In genomic region chr17:56257181-56257894, GRCm38 (mm10) we compare ENCODE assay signal across 9 mouse cellular contexts. TPM values are rescaled to one million over a fixed set of nuclear protein-coding genes. Genes with fewer than 3 reads are reported as not detected.
DNase-seq lines count a peak whose midpoint lies in the region; ATAC-seq and TF ChIP-seq lines count a peak whose summit lies in the region.
"Had no signal": no experiment of that assay in that cellular context is flagged by ENCODE, and none has a peak within 500 bp of the region (broad histone marks: within the 10 kb centered on the region; RNA-seq: fewer than 3 reads in every experiment).

No protein-coding gene starts in this region.

- peaks cover 4% of the 10 kb centered on the region; the same call in 1 of the 2 replicates for H3K4me1 ChIP-seq in embryonic facial prominence, embryonic 14.5 days (ENCODE audit: control insufficient read depth, insufficient read depth, low read length)
- no peaks in the 10 kb centered on the region for H3K4me1 ChIP-seq in intestine, postnatal 0 days (replicated peaks; ENCODE audit: control insufficient read depth, insufficient read depth, low read length)
- peaks cover 48% of the 10 kb centered on the region for H3K4me1 ChIP-seq in midbrain, embryonic 10.5 days

- H3K9me3 ChIP-seq in embryonic facial prominence, embryonic 14.5 days (ENCODE audit: control insufficient read depth, low read length) = no peaks in the 10 kb centered on the region
- H3K9me3 ChIP-seq in intestine, postnatal 0 days (ENCODE audit: control insufficient read depth) = no peaks in the 10 kb centered on the region
- H3K9me3 ChIP-seq in midbrain, embryonic 10.5 days (replicated peaks) = no peaks in the 10 kb centered on the region

- TF ChIP-seq CTCF in intestine, postnatal 0 days (IDR thresholded peaks at IDR 0.05; ENCODE audit: low read depth) = no peak

- peak overlapping the region; percentile 89 for H3K4me2 ChIP-seq in embryonic facial prominence, embryonic 14.5 days (ENCODE audit: low read depth, low read length)
- H3K4me2 ChIP-seq in intestine, postnatal 0 days (replicated peaks; ENCODE audit: low read depth) = peak overlapping the region; percentile 87

- H3K9ac ChIP-seq in embryonic facial prominence, embryonic 14.5 days (ENCODE audit: low read depth, low read length) = peak overlapping the region; percentile 70
- H3K9ac ChIP-seq in intestine, postnatal 0 days (ENCODE audit: low read depth, low read length) = peak overlapping the region; percentile 59

- DNase-seq in gastrocnemius, postnatal 14 days = peak; percentile 26
- no peak for DNase-seq in gastrocnemius, postnatal 36 days
- DNase-seq in CD4-positive helper T cell, adult 2 months (ENCODE audit: low read depth, low spot score) = peak; percentile 35
- no peak for DNase-seq in embryonic facial prominence, embryonic 14.5 days (ENCODE audit: low spot score)
- DNase-seq in midbrain, embryonic 10.5 days (ENCODE audit: low spot score) = no peak
- DNase-seq in embryo, embryonic 10 days (ENCODE audit: low spot score) = no peak
- DNase-seq in adrenal gland, postnatal 25 days = no peak

- H3K4me3 ChIP-seq in embryonic facial prominence, embryonic 14.5 days (ENCODE audit: low read depth, low read length) = peak overlapping the region; percentile 65
- peak overlapping the region; percentile 65 for H3K4me3 ChIP-seq in intestine, postnatal 0 days (ENCODE audit: low read depth, low read length)
- peak overlapping the region; percentile 74 for H3K4me3 ChIP-seq in midbrain, embryonic 10.5 days

- intact Hi-C loops in gastrocnemius, postnatal 14 days (cut with DNase I; ENCODE audit: low total_unique reads) = no loop called here
- intact Hi-C loops in gastrocnemius, postnatal 36 days (cut with DNase I) = no loop called here

- peaks cover 39% of the 10 kb centered on the region for H3K36me3 ChIP-seq in embryonic facial prominence, embryonic 14.5 days (ENCODE audit: control insufficient read depth, insufficient read depth, low read length)
- H3K36me3 ChIP-seq in intestine, postnatal 0 days (ENCODE audit: control insufficient read depth, insufficient read depth) = peaks cover 27% of the 10 kb centered on the region
- peaks cover 50% of the 10 kb centered on the region for H3K36me3 ChIP-seq in midbrain, embryonic 10.5 days

- H3K27ac ChIP-seq in embryonic facial prominence, embryonic 14.5 days (replicated peaks; ENCODE audit: low read depth, low read length) = peak overlapping the region; percentile 70; the same call in 1 of the 2 replicates
- peak overlapping the region; percentile 70 for H3K27ac ChIP-seq in intestine, postnatal 0 days (ENCODE audit: low read depth, low read length)
- peak overlapping the region; percentile 72 for H3K27ac ChIP-seq in midbrain, embryonic 10.5 days (replicated peaks)

- WGBS in embryonic facial prominence, embryonic 14.5 days = 25% methylated on average over 21 of the region's 58 CpGs
- 7% methylated on average over 52 of the region's 58 CpGs for WGBS in intestine, postnatal 0 days
- 12% methylated on average over 57 of the region's 58 CpGs for WGBS in midbrain, embryonic 10.5 days

- ATAC-seq in embryonic facial prominence, embryonic 14.5 days (ENCODE audit: low read depth) = no peak
- peak; percentile 14; the same call in 1 of the 2 replicates for ATAC-seq in intestine, postnatal 0 days

- no peaks in the 10 kb centered on the region for H3K27me3 ChIP-seq in embryonic facial prominence, embryonic 14.5 days (replicated peaks; ENCODE audit: control insufficient read depth, insufficient read depth, low read length)
- H3K27me3 ChIP-seq in intestine, postnatal 0 days (replicated peaks; ENCODE audit: control insufficient read depth, insufficient read depth, low read length) = no peaks in the 10 kb centered on the region
- no peaks in the 10 kb centered on the region for H3K27me3 ChIP-seq in midbrain, embryonic 10.5 days (ENCODE audit: low read depth, poor library complexity, severe bottlenecking)

RNA-seq across cellular contexts. Expression of gene Fem1a, which starts 0.7 kb away (rescaled TPM):
- 100 to 1,000 TPM; 101 to 117 TPM for total RNA-seq in gastrocnemius, postnatal 14 days (2021)
- 100 to 1,000 TPM; 152 TPM for total RNA-seq in gastrocnemius, postnatal 36 days (2021)
- 19.6 and 20.5 TPM in 2 replicates for polyA plus RNA-seq in embryonic facial prominence, embryonic 14.5 days (2014; fragmentation: Nextera tagmentation; extraction: Ambion mirVana)
- 7.0 and 8.0 TPM in 2 replicates for polyA plus RNA-seq in intestine, postnatal 0 days (2015; fragmentation: Nextera tagmentation; extraction: Ambion mirVana)
- 11.7 and 15.1 TPM in 2 replicates for polyA plus RNA-seq in midbrain, embryonic 10.5 days (2016; fragmentation: Nextera tagmentation; extraction: Ambion mirVana)
- total RNA-seq in adrenal gland, postnatal 25 days (2021) = 30.0 and 32.0 TPM in 2 replicates

RNA-seq across cellular contexts. Expression of gene Ticam1, which starts 19.2 kb away (rescaled TPM):
- total RNA-seq in gastrocnemius, postnatal 14 days (2021) = 1 to 10 TPM; 5.3 to 7.1 TPM
- 1 to 10 TPM; 2.0 to 3.2 TPM for total RNA-seq in gastrocnemius, postnatal 36 days (2021)
- polyA plus RNA-seq in embryonic facial prominence, embryonic 14.5 days (2014; fragmentation: Nextera tagmentation; extraction: Ambion mirVana) = 6.9 and 8.1 TPM in 2 replicates
- polyA plus RNA-seq in intestine, postnatal 0 days (2015; fragmentation: Nextera tagmentation; extraction: Ambion mirVana) = 15.8 and 16.0 TPM in 2 replicates
- 2.4 and 3.1 TPM in 2 replicates for polyA plus RNA-seq in midbrain, embryonic 10.5 days (2016; fragmentation: Nextera tagmentation; extraction: Ambion mirVana)
- total RNA-seq in adrenal gland, postnatal 25 days (2021) = 25.1 and 28.8 TPM in 2 replicates

RNA-seq across cellular contexts. Expression of gene Plin3, which starts 35.3 kb away (rescaled TPM):
- total RNA-seq in gastrocnemius, postnatal 14 days (2021) = 10 to 100 TPM; 32.8 to 55.8 TPM
- total RNA-seq in gastrocnemius, postnatal 36 days (2021) = 10 to 100 TPM; 44.4 to 45.7 TPM
- 76.9 and 88.4 TPM in 2 replicates for polyA plus RNA-seq in embryonic facial prominence, embryonic 14.5 days (2014; fragmentation: Nextera tagmentation; extraction: Ambion mirVana)
- 521 and 545 TPM in 2 replicates for polyA plus RNA-seq in intestine, postnatal 0 days (2015; fragmentation: Nextera tagmentation; extraction: Ambion mirVana)
- 59.5 and 70.0 TPM in 2 replicates for polyA plus RNA-seq in midbrain, embryonic 10.5 days (2016; fragmentation: Nextera tagmentation; extraction: Ambion mirVana)
- 59.7 and 102 TPM in 2 replicates for total RNA-seq in adrenal gland, postnatal 25 days (2021)

RNA-seq across cellular contexts. Expression of gene Dpp9, which starts 38.6 kb away (rescaled TPM):
- 10 to 100 TPM; 20.8 to 22.0 TPM for total RNA-seq in gastrocnemius, postnatal 14 days (2021)
- 10 to 100 TPM; 31.6 to 32.2 TPM for total RNA-seq in gastrocnemius, postnatal 36 days (2021)
- 32.5 and 37.1 TPM in 2 replicates for polyA plus RNA-seq in embryonic facial prominence, embryonic 14.5 days (2014; fragmentation: Nextera tagmentation; extraction: Ambion mirVana)
- 10.6 and 12.0 TPM in 2 replicates for polyA plus RNA-seq in intestine, postnatal 0 days (2015; fragmentation: Nextera tagmentation; extraction: Ambion mirVana)
- 45.6 and 46.9 TPM in 2 replicates for polyA plus RNA-seq in midbrain, embryonic 10.5 days (2016; fragmentation: Nextera tagmentation; extraction: Ambion mirVana)
- 40.4 and 41.3 TPM in 2 replicates for total RNA-seq in adrenal gland, postnatal 25 days (2021)

RNA-seq across cellular contexts. Expression of gene Arrdc5, which starts 42.7 kb away (rescaled TPM):
- total RNA-seq in gastrocnemius, postnatal 14 days (2021) = not detected
- total RNA-seq in gastrocnemius, postnatal 36 days (2021) = not detected
- polyA plus RNA-seq in embryonic facial prominence, embryonic 14.5 days (2014; fragmentation: Nextera tagmentation; extraction: Ambion mirVana) = not detected in 2 replicates
- polyA plus RNA-seq in intestine, postnatal 0 days (2015; fragmentation: Nextera tagmentation; extraction: Ambion mirVana) = not detected in 2 replicates
- polyA plus RNA-seq in midbrain, embryonic 10.5 days (2016; fragmentation: Nextera tagmentation; extraction: Ambion mirVana) = not detected in 2 replicates
- total RNA-seq in adrenal gland, postnatal 25 days (2021) = not detected in 2 replicates
- polyA plus RNA-seq: large intestine, adult 2 months had no signal

Comparison
In these comparisons a context has a peak if more than half of its experiments do, and no peak if none do; other contexts are left out.
1. DNase-seq: peak in gastrocnemius, postnatal 14 days (single experiment) and CD4-positive helper T cell, adult 2 months (single experiment); none in gastrocnemius, postnatal 36 days (0 of 2), embryonic facial prominence, embryonic 14.5 days (single experiment), midbrain, embryonic 10.5 days (single experiment), embryo, embryonic 10 days (single experiment) and adrenal gland, postnatal 25 days (single experiment).
2. Peak in every context shown above with its lines, with median percentiles within 50 percentile points of each other: H3K27ac ChIP-seq and H3K4me3 ChIP-seq.